Mouse (Mus musculus) embryonic facial prominence, embryonic 15.5 days (tissue): ENCODE data around the gene Wnt3. TPM values are rescaled to one million over a fixed set of nuclear protein-coding genes. Genes with fewer than 3 reads are reported as not detected.

ENCODE experiments used
- ATAC-seq: fragments of 200-750 bp; cut with Nextera tagmentation; 2 replicates; pipeline ENCODE4 v1.8.0; 2017; ENCODE audit warnings: low read depth, moderate TSS enrichment; ENCODE audit not compliant: insufficient number of reproducible peaks, low FRiP score, low TSS enrichment
- H3K27ac ChIP-seq: fragments of 300-500 bp; sonication (generic); replicated peaks from 2 replicates; pipeline ENCODE4 v1.5.1; 2015; ENCODE audit warnings: mild to moderate bottlenecking, inconsistent platforms
- H3K27me3 ChIP-seq: fragments of 300-500 bp; sonication (generic); 2 replicates; pipeline ENCODE4 v1.6.1; 2015; ENCODE audit warnings: inconsistent platforms
- H3K36me3 ChIP-seq: fragments of 300-500 bp; sonication (generic); 2 replicates; pipeline ENCODE4 v1.6.1; 2015; ENCODE audit warnings: mild to moderate bottlenecking, inconsistent platforms
- H3K4me1 ChIP-seq: fragments of 300-500 bp; sonication (generic); 2 replicates; pipeline ENCODE4 v1.6.1; 2015; ENCODE audit warnings: inconsistent platforms
- H3K4me2 ChIP-seq: fragments of 300-500 bp; sonication (generic); replicated peaks from 2 replicates; pipeline ENCODE4 v1.6.1; 2015; ENCODE audit warnings: mild to moderate bottlenecking, inconsistent platforms
- H3K4me3 ChIP-seq: fragments of 300-500 bp; sonication (generic); replicated peaks from 2 replicates; pipeline ENCODE4 v1.5.1; 2015; ENCODE audit warnings: mild to moderate bottlenecking, inconsistent platforms
- H3K9ac ChIP-seq: fragments of 300-500 bp; sonication (generic); 2 replicates; pipeline ENCODE4 v1.6.1; 2015; ENCODE audit warnings: inconsistent platforms
- H3K9me3 ChIP-seq: fragments of 300-500 bp; sonication (generic); replicated peaks from 2 replicates; pipeline ENCODE4 v1.6.1; 2016; ENCODE audit warnings: inconsistent platforms
- WGBS: fragments of 180-500 bp; shearing (Covaris S2); methylation state at CpG from one replicate; pipeline ENCODE4 v1.1.7; 2015; 5-methylcytosine and 5-hydroxymethylcytosine counted together
- polyA plus RNA-seq: library from polyadenylated mRNA; unstranded; fragments of >200 nt; fragmentation: Nextera tagmentation; extraction: Ambion mirVana; gene quantifications from 2 replicates; pipeline ENCODE4 v1.2.1, GENCODE M21; 2015

Wnt3 gene
- polyA plus RNA-seq, 1 experiment from 2014 or later, result 8.8 TPM

GRCm38 (mm10) chr11:103853284-103853920 is 79.5 kb downstream of the Wnt3 start:
- H3K27me3 ChIP-seq, result no peaks in the 10 kb centered on the region
- no peak overlapping the region for H3K4me2 ChIP-seq
- peaks cover 4% of the 10 kb centered on the region; the same call in 1 of the 2 replicates for H3K4me1 ChIP-seq
- 32% methylated on average over 10 of the region's 10 CpGs for WGBS
- no peak overlapping the region; the same call in 1 of the 2 replicates for H3K27ac ChIP-seq
- H3K9ac ChIP-seq, result no peak overlapping the region
- no peak overlapping the region for H3K4me3 ChIP-seq
- no peak for ATAC-seq
- H3K9me3 ChIP-seq, result no peaks in the 10 kb centered on the region
- no peaks in the 10 kb centered on the region for H3K36me3 ChIP-seq

GRCm38 (mm10) chr11:103854294-103854693 is 80.3 kb downstream of the Wnt3 start:
- H3K27ac ChIP-seq, result no peak overlapping the region
- H3K27me3 ChIP-seq, result no peaks in the 10 kb centered on the region
- no peaks in the 10 kb centered on the region for H3K36me3 ChIP-seq
- 45% methylated on average over 9 of the region's 9 CpGs for WGBS
- H3K4me2 ChIP-seq, result no peak overlapping the region
- H3K4me3 ChIP-seq, result no peak overlapping the region
- ATAC-seq, result no peak
- H3K9me3 ChIP-seq, result no peaks in the 10 kb centered on the region
- peaks cover 4% of the 10 kb centered on the region; the same call in 1 of the 2 replicates for H3K4me1 ChIP-seq
- no peak overlapping the region for H3K9ac ChIP-seq

- Histone ChIP-seq H3K4me2 (no peak overlapping the region), H3K27me3 (no peaks in the 10 kb centered on the region), H3K9me3 (no peaks in the 10 kb centered on the region), H3K4me3 (no peak overlapping the region), H3K27ac (no peak overlapping the region), H3K9ac (no peak overlapping the region), H3K4me1 (peaks cover 4% of the 10 kb centered on the region; the same call in 1 of the 2 replicates), H3K36me3 (peaks cover 16% of the 10 kb centered on the region)
- no peak for ATAC-seq
- 85% methylated on average over 7 of the region's 7 CpGs for WGBS
Observed at GRCm38 (mm10) chr11:103856641-103857040, 82.7 kb downstream of the Wnt3 start.

DNA sequence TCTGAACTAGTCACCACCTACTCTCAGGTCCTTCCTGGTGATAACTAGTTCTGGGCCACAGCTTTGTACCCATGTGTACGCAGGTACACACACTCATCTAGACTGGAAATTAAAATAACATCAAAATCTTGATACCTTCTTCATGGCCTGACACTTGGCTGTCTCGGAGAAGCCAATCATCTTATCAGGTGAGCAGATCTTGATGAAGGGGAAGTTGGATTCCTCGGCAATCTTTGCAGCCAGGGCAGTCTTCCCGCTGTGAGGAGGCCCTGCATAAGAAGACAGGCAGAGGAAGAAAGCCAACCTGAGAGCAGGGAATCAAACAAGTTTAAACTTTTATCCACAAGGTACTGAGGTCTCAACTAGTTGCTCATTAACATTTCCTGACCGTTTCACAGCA is 84.8 kb downstream of the Wnt3 start:
- Histone ChIP-seq H3K4me1 (0 out of 2 replicates have a peak, but pooled peaks cover under 1% of the 10 kb centered on the region), H3K27ac (no peak overlapping the region), H3K9me3 (no peaks in the 10 kb centered on the region), H3K9ac (no peak overlapping the region), H3K4me3 (no peak overlapping the region), H3K4me2 (no peak overlapping the region), H3K27me3 (no peaks in the 10 kb centered on the region), H3K36me3 (peaks cover 25% of the 10 kb centered on the region)
- 58% methylated on average over 5 of the region's 5 CpGs for WGBS
- no peak for ATAC-seq

DNA sequence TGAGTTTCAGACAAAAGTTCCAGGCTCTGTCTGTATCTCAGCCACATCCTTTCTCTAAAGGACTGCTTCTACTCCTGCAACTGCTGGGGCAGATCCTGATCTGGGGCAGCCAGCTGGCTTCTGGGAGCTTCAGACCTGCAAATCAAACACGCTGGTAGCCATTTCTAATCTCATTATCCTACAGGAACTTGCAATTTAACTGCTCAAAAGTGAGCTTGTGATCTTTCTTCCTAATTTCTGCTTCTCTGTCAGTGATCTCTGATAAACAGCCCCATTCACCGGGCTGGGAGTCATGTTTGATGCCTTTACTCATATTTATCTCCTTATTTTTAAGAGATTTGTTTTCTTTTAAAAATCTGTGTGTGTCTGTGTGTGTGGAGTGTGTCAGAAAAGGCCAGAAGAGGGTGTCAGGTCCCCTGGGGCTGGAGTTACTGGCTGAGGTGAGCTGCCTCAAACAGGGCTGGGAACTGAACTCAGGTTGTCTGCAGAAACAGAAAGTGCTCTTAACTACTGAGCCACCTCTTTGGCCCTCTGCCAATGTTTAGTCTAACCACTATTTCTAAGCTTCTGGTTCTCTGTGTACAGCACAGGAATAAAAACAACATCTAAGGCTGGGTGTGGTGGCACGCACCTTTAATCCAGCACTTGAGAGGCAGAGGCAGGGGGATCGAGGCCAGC is 86.1 kb downstream of the Wnt3 start:
- 52% methylated on average over 4 of the region's 4 CpGs for WGBS
- H3K9me3 ChIP-seq, result no peaks in the 10 kb centered on the region
- no peaks in the 10 kb centered on the region for H3K4me1 ChIP-seq
- no peak overlapping the region for H3K27ac ChIP-seq
- no peak overlapping the region for H3K4me3 ChIP-seq
- H3K27me3 ChIP-seq, result no peaks in the 10 kb centered on the region
- ATAC-seq, result no peak
- H3K36me3 ChIP-seq, result peaks cover 25% of the 10 kb centered on the region
- no peak overlapping the region for H3K9ac ChIP-seq
- H3K4me2 ChIP-seq, result no peak overlapping the region

GRCm38 (mm10) chr11:103862951-103863350 is 89.0 kb downstream of the Wnt3 start:
- ATAC-seq, result no peak
- H3K4me3 ChIP-seq, result no peak overlapping the region
- H3K9me3 ChIP-seq, result no peaks in the 10 kb centered on the region
- H3K36me3 ChIP-seq, result peaks cover 25% of the 10 kb centered on the region
- no peak overlapping the region for H3K9ac ChIP-seq
- no peaks in the 10 kb centered on the region for H3K27me3 ChIP-seq
- no peak overlapping the region for H3K4me2 ChIP-seq
- 87% methylated on average over 8 of the region's 8 CpGs for WGBS
- no peak overlapping the region for H3K27ac ChIP-seq
- H3K4me1 ChIP-seq, result no peaks in the 10 kb centered on the region

DNA sequence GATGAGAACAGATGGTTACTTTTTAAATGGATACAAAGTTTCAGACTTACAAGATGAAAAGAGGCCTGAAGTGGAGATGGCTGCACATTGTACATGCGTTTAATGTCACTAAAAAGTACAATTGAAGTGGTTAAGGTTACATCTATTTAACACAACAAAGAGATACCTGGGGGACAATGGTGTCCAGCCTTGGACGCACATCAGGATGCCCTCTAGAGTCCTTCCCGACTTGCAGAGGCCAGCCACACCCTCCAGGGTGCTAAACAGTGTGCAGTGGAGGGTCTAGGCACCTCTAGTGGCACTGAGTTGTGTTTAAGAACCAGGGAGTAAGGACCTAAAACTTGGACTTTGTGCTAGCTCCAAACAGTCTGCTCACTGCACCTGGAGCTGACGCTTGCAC is 90.5 kb downstream of the Wnt3 start:
- Histone ChIP-seq H3K27ac (no peak overlapping the region), H3K9me3 (no peaks in the 10 kb centered on the region), H3K9ac (no peak overlapping the region), H3K4me1 (no peaks in the 10 kb centered on the region), H3K36me3 (peaks cover 29% of the 10 kb centered on the region), H3K4me2 (no peak overlapping the region), H3K27me3 (no peaks in the 10 kb centered on the region), H3K4me3 (no peak overlapping the region)
- WGBS, result 72% methylated on average over 4 of the region's 4 CpGs
- no peak for ATAC-seq

DNA sequence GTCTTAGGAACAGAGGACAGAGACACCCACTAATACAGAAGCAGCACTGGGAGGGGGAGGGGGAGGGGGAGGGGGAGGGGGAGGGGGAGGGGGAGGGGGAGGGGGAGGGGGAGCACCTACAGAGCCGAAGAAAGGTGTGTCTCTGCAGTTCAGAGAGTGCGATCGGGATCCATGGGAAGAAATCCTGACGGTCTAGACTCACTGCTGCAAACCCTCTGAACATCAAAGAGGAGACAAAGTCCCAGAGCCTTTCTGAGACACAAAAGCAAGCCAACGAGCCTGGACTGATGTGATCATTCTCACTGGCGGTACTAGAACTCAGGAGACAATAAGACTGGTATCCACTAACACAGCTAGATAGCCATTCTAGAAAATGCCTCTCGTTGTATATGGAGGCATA is 91.4 kb downstream of the Wnt3 start:
- WGBS, result 64% methylated on average over 7 of the region's 7 CpGs
- Histone ChIP-seq H3K4me2 (no peak overlapping the region), H3K4me1 (no peaks in the 10 kb centered on the region), H3K9ac (no peak overlapping the region), H3K9me3 (no peaks in the 10 kb centered on the region), H3K27me3 (no peaks in the 10 kb centered on the region), H3K27ac (no peak overlapping the region), H3K36me3 (peaks cover 24% of the 10 kb centered on the region), H3K4me3 (no peak overlapping the region)
- no peak for ATAC-seq

Other genes starting within 250 kb of the Wnt3 start
- not detected in 2 replicates for gene Gm884, start 153.0 kb upstream of the Wnt3 start, polyA plus RNA-seq
- gene Lyzl6, start 135.3 kb upstream of the Wnt3 start, polyA plus RNA-seq, result not detected in 2 replicates
- gene Rprml, start 124.6 kb upstream of the Wnt3 start, polyA plus RNA-seq, result 0.22 and 0.32 TPM in 2 replicates
- 92.5 and 93.5 TPM in 2 replicates for gene Gosr2, start 76.3 kb upstream of the Wnt3 start, polyA plus RNA-seq
- 0.47 and 1.2 TPM in 2 replicates for gene Wnt9b, start 24.3 kb upstream of the Wnt3 start, polyA plus RNA-seq
- gene Nsf, start 179.9 kb downstream of the Wnt3 start, polyA plus RNA-seq, result 47.0 and 51.4 TPM in 2 replicates
- gene Arf2, start 192.6 kb downstream of the Wnt3 start, polyA plus RNA-seq, result 64.5 and 65.3 TPM in 2 replicates